Mouse (Mus musculus) liver, adult 2 months (tissue): ENCODE measurements around the gene Dnaic1.

Experiments
- CTCF ChIP-seq: fragments of 200-500 bp; IDR thresholded peaks from 2 replicates; pipeline ENCODE4 v1.5.1; 2011; ENCODE audit warnings: low read depth, low read length, control low read depth
- POLR2A ChIP-seq: fragments of 200-500 bp; IDR thresholded peaks from 2 replicates; pipeline ENCODE4 v1.6.1; 2011; ENCODE audit warnings: low read length, control low read depth; ENCODE audit not compliant: insufficient read depth; ENCODE audit errors: extremely low read depth

- TF ChIP-seq POLR2A (no peak), CTCF (no peak)
Observed at GRCm38 (mm10) chr4:41526553-41526952, 43.0 kb upstream of the Dnaic1 start.
